Mouse (Mus musculus) heart, postnatal 4 days (tissue): ENCODE measurements around the gene Ptprd. TPM values are rescaled to one million over a fixed set of nuclear protein-coding genes. Genes with fewer than 3 reads are reported as not detected.

Experiments
- DNase-seq: peaks from one replicate; pipeline ENCODE4 v3.0.0; 2021
- total RNA-seq, 2 experiments: library from RNA; stranded (reverse); gene quantifications; 2 replicates each; pipeline ENCODE4 v1.2.3; 2021

Gene Ptprd
- total RNA-seq, 2 experiments from 2014 or later = 42.8 to 45.5 TPM

DNA sequence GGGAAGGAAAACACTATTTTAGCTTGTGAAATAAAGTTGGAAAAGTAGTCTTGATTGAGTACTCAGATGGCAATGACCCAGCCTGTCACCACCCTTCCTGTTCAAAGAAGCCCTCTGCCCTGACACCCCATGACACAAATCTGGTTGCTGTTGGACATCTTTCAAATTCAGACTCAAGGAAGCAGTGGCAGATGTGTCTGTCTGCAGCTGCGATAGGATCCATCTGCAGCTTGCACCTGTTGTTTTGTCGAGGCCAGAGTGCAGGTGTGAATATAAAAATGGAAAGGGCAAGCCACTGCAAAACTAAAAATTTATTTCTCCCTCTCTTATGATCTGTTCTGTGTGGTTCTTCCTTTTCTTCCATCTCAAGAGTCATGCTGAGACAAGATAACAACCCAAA, 978.5 kb downstream of the Ptprd start:
- no peak for DNase-seq

DNA sequence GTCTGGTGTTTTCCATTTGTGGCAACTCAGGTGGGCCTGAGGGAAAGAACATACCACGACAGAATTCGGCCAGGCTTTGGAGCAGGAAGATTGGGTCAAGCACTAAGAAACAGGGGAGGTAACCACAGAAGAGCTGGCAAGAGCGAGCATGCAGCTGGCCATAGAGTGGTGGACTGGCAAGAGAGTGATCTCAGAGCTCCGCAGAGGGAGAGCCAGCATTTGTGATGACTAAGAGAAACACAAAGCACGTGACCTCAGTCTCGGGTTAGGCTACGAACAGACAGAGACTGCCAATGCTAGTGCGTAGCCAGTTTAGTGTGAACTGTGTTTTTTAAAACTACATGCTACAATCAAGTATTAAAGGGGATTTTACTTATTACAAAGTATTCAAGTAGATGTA, 1042.9 kb downstream of the Ptprd start:
- DNase-seq = no peak

DNA sequence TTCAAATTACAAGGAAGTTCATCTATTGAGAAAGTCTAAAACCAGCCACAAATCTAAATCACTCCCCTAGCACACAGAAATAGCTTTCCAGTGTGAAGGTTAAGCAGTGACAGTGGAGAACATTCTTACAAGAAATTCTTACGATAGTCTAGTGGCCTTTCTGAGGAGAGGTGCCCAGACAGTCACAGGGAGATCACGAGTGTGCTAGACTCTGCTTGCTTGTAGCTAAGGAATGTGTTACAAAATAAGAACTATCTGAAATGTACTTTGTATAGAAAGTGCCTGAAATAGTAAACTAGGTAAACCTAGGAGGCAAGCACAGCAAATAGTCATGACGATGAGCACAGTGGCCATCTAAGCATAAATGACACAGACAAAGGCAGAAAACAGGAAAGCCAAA, 1054.2 kb downstream of the Ptprd start:
- DNase-seq = no peak

DNA sequence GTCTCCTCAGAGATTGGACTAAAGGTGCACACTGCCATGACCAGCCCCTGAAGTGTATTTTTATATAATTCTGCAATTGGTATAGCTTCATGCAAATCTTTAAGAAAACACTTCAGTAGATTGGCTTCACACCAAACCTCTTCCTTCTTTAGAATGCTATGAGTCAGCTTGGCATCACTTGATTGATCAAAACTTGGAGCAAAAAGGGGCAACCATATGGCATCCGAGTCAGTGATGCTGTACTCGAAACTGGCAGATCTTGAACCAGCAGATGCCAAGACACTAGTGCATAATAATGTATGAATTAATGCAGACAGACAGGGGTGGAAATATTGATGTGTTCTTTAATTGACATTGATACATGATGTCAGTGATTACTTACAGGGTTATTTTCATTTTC, 1056.2 kb downstream of the Ptprd start:
- DNase-seq = no peak

DNA sequence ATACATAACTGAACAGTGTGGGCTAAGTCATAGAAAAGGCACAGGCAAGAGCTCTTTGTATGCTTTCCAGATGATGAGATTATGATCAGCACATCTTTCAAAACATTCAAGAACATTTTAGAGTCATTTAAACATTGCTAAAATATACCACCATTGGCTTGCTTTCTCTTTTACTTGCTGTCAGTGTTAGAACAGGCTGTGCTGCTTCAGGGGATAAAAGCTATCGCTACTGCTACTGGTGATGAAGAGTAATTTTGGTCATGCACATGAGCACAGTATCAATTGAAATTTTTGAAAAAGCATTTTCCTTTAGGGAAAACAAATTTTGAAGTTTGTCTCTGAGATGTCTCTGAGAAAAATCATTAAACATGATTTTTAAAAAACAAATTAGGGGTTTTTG, 1056.7 kb downstream of the Ptprd start:
- no peak for DNase-seq

DNA sequence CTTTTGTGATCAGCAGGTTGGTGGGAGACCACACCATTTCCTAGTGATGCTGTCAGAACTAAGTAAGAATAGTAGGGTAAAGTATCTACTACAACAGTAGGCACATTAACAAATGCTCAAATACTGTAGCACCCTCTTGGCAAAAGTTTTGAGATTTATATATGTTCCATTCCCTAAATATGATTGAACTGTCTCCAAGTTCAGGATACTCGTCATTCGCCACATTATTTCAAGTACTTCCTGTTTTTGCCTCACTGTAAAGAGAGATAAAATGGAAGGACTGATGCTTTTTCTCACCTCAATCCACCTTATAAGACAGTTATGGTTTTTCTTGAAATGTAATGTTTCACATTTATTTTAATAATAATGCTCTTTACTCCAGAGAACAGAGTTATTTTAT, 1086.9 kb downstream of the Ptprd start:
- DNase-seq = no peak

DNA sequence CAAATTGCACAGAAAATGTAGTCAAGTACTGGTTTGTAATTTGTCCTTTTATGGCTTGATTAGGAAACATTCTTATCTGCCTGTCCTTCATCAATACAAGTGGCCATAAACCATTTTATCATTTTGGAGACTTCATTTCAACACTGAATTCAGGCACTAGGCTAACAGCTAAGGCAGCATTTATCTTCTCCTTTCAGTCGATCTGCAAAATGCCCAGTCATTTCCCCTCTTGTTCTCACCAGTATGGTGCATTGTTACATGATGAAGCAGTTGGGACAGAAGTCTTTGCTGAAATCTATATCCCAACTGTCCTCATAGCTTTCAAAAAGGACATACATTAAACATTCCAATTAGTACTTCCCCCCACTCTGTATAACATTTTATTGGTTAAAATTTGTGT, 1100.9 kb downstream of the Ptprd start:
- DNase-seq = no peak

DNA sequence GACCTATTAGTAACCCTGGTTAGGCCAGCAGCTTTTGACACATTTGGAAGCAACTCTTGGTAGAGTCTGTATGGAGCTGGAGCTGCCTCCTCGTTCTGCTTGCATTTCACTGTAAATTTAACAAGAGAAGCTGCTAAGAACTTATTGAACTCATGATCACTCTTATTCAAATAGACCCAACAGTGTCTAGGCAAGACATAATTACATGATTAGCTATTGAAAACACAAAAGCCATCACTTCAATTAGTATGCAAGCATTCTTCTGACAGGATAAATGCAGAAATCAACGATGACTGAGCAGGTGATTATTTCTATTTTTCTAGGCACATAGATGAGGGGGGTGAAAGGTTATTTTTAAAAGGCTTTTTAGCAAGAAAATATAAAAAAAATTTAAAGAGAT, 1104.5 kb downstream of the Ptprd start:
- DNase-seq = no peak

DNA sequence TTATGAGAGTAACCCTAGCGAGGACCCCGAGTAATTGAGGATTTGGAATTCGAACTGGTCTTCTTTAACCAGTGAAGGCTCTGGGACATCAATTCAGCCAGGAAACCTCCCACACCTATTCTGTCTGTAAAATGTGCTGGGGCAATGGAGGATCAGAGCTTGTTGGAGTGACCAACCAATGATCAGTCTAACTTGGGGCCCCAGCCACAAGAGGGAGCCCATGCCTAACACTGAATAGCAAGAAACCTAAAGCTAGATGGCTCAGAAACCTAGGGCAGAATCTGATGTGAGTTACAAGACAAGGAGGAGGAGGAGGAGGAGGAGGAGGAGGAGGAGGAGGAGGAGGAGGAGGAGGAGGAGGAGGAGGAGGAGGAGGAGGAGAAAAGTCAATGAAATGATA, 1128.6 kb downstream of the Ptprd start:
- DNase-seq = peak; percentile 49

DNA sequence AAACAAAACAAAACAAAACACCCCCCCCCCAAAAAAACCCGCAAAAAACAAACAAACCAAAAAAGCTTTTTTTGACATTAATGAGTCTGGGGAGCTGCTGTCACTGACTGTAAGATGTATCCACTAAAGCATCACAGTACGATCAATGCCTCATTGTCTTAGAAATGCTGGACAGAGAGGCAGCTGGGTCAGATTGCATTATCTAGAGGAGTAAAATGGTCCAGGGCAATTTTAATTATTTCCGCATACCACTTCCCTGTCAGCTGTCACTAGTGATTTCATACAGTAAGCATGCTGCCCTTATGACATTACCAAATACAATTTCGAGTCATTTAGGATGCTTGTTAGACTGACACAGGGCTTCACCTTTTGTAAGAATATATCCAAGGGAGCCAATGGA, 1134.2 kb downstream of the Ptprd start:
- no peak for DNase-seq

DNA sequence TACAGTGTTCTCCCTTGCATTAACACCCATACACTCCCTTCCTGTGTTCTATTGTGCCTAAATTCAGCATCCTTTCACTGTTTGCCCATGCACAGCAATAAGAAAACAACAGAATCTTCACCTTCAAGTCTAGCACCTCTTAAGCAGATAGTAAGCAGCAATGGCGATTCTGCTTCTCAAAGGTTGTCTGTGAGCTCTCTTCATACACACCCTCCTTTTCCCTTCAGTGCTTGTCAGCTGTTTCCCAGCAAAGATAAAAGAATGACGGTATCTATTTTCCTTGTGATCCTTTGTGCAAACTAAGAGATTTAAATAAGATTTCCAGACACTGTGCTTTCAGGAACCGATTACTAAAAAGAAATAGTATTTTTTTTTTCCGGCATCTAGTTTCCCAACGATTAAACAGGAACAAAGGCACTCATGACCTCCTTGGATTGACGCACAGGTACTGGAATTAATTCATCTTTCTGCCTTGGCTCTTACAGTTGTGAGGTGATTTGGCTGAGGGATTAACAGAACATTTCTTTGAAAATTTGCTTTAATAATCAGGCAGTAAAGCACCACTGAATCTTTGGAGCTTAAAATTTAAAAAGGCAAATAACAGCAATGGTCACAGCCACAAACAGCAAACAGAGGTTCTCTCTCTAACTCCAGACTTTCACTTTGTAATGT, 1161.1 kb downstream of the Ptprd start:
- no peak for DNase-seq

DNA sequence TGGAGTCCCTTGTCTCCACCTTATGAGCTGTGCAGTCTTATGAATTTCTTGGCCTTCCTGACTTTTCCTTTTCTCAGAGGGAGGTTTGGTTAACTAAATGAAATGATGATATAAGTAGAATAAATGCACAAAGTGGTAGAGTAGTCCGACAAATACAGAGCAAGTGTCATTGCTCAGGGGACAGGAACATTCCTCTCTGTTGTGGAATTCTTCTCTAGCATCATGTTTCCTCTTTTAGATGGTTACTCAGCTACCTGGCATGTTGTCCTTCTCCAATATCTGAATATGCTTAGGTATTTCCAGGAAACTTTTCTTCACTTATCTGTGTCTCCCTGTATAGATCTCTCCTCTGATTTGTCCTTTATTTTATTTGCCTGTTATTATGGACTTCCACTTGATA, 1207.3 kb downstream of the Ptprd start:
- DNase-seq = no peak

DNA sequence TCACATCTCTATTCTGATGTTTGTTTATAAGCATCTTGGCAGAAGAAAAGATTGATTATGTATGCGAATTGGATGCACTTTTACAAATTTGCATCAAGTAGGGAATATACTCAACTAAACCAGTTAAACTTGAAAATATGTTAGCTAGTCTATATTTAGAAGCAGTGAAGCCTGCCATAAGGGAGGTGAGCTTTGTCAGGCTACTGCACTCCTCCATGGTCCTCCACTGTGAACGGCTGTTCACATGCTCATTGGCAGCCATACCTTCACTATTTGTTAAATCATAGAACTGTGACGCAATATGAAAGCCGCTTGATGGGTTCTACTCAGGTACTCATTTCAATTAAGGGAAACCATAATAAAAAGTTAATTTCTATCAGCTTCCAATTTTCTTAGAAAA, 1215.6 kb downstream of the Ptprd start:
- DNase-seq = no peak

DNA sequence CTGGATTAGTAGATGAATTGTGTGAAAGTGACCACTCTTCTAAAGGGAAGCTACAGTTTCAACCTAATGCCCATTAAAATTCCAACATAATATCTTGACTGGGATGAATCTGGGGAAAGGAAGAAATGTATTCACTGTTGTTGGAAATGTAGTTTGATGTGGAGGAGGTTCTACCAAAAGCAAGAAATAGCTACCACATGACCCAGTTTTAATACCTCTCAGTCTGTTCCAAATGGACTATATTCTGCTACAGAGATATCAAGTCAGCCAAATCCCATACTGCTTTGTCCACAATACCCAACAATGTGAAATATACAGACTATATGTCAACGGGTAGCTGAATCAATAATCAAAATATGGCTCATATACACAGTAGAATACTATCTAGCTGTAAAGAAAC, 1221.8 kb downstream of the Ptprd start:
- DNase-seq = no peak

DNA sequence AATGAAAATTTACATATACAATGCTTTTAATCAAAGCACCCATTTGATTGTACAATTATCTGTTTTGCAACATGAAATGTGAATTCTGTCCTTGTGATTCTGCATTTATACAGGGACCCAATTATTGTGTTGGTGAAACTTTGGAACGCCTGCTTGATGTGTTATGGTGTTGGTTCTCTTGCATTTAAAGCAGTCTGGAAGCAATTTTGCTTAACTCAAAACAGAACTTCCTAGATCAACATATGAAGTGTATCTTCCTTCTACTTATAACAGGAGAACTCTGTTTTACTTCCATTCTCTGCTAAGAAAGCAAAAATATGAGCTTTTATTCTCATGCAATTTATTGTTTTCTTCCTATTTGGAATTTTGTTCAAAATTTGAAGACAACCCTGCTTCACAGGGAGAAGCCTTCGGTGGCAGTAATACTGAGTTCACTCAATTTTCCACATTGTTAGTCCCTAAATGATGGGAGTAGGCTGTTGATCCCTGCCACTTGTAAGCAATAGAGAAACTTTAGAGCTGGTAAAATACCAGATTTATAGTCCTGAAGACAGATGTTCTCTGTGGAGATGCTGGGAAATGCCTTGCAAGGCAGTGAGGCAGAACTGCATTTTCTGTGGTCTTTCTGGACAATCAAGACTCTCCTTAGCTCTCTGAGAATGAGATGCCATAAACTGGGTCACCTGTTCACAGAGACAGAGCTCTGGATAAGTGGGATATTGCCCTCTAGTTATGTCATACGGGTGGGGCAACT, 1234.5 kb downstream of the Ptprd start:
- no peak for DNase-seq

DNA sequence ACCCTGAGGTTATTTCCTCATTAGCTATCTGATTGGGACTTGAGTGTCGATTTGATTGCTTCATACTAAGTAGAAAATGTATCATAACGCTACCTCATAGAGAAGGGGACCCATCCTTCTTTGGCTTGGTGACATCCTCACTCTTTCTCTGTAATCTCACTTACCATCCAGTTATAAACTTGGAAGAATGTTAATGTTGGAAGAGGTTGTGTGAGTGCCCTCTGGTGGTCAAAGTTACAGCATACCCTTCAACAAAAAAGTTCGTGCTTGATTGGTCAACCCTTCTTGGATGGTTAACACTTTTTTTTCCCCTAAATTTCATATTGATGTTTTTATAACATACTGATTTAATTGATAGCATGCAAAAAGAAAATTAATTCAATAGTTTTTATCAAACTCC, 1263.5 kb downstream of the Ptprd start:
- DNase-seq = peak; percentile 27

DNA sequence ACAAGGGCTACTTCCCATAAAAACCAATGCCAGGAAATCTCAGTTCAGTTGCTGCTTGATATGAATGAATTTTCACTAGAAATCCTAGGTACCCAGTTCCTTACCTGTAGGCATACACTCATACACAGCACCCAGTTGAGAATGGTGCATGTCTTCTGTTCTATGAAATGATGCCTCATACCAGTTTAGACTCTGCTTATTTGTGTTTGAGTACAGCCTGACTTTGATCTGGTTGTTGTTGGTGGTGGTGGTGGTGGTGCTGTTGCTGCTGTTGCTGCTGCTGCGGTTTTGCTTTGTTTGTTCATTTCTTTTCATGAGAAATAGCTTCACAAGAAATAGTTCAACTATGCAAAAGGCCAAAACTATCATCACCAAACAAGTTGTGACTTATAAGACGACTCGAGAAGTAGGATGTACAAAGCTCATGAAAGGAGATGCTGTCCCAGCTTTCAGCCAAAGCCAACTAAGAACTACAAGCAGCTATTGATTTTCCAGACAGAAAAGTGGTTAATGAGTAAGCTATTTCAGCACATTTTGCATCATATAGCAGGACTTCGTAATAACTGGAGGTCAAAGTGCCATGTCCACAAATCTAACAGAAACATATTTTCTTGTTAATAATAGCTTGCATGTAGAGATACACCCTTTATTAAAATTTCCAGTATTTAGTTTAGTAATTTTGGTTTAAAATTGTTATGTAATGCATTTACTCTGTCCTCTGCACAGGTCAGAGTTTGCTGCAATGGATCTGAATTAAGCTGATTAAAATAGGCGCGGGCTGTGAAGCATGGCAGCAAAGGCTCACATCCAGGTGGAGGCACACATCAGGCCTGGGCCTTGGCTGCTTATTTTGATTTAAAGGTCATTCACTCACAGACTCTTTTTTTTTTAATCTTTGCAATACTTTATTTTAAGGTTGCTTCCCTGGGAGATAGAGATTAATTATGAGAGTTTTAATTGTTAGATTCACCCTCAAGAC, 1270.1 kb downstream of the Ptprd start:
- DNase-seq = no peak

DNA sequence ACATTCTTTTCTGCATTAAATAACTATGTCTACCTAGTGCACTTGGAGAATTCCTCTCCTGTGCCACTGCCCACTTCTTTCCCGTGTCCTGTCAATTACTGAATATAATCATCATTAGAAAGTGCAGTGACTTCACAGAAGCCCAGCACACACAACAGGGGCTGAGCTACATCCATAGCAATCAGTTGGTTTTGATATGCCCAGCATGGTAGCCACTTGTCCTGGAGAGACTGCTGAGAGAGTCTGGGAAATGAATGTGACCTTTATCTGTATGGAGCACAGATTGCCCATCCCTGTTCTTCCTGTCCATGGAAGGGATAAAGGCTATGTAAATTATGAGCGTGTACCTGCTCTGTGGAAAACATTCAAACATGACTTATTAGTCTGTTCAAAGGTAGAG, 1280.2 kb downstream of the Ptprd start:
- DNase-seq = no peak

DNA sequence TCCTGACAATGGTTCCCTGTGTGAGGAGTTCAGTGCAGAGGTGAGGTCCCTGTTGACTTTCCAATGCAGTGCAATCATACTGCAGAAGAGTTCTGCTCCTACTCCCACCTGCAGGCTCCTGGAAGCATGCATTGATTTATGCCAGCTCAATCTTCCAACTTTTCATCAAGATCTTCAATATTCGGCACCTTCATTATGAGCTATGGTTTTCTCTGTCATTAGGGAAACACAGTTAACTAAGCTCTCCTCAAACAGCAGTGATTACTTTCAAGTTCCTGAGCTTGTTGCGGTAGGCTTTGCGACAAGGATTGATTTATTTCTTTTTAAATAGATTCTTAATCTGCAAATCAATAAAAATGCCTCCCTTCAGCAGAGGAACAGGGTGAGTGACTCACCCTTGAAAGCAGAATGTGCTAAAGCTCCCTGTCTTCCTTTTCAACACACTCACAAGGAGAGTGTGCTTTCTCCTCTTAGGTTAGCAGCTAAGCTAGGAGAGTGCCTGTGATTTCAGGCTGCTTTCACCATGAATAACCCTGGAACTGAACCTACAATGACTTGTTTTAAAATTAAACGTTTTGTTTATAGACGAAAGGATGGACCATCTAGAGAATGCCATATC, 1298.1 kb downstream of the Ptprd start:
- DNase-seq = no peak

DNA sequence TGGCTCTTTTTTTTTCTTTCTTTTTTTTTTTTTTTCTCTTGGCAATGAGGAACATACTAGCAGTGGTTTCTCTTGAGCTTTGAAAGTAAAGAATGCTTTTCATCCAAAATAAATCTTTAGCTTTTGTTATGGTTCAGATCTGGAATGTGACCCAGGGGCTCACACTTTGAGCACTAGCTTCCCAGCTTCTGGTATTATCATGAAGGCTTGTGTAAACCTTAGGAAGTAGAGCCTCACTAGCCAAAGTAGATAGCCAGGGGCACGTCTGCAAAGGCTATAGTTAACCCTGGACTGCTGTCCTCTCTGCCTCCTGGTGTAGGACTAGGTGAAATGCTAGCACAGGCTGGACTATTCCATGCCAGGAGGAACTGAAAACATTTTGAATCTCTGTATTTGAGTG, 1310.1 kb downstream of the Ptprd start:
- no peak for DNase-seq

DNA sequence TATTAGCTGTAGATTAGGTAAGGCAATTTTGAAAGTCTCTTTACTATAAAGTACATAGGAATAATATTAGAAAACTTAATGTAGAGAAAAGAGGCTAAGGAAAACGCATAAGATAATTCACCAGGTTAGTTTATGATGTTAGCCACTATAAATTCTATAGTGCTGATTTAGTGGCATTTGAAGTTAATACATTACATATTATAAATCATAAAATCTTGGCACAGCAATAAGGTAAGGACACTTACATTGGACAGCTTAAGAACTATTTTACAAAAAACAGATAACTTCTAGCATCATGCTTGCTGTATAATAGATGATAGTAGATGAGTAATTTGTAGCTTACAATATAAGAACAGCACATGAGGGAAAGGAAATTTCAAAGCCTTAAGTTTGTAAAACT, 1322.1 kb downstream of the Ptprd start:
- no peak for DNase-seq

DNA sequence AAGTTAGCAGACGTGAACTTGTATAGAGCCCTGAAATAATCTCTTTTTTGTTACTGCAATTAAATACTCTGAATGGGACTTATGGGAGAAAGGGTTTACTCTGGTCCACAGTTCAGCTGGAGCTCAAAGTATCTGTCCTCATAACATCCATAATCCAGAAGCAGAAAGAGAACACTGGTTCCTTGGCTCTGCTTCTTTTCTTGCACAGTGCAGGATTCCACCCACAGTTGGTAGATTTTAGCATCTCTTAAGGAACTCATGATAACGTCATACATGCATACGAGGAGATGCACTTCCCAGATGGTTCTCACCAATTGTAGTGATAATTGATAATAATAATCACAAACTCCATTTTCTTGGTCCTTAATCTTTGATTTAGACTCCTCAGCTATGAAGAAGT, 1330.2 kb downstream of the Ptprd start:
- DNase-seq = no peak

DNA sequence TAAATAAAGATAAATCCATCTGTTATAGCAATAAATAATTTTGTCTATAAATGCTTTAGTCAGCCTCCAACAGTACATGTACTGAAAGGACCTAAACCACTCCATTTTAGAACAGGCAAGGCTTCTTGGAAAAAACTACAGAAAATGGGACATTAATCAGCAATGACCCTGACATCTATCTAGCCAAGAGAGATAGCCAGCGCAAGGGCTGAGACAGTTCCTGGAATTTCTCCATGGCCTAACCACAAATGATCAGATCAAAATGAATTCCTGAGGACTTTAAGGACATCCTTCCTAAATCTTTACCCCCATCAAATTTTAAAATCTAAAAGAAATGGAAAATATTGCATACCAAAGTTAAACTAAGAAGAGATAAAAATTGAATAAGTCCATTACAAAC, 1340.8 kb downstream of the Ptprd start:
- no peak for DNase-seq
